Mouse (Mus musculus): ENCODE data around the gene Ptcra. TPM values are rescaled to one million over a fixed set of nuclear protein-coding genes. Genes with fewer than 3 reads are reported as not detected.

Gene Ptcra
- total RNA-seq (2012; rRNA removed) (0.34 and 0.59 TPM in 2 replicates), total RNA-seq (2014; rRNA removed) (0.17 TPM in 1 of 2 replicates, not detected in the other), polyA plus RNA-seq (2012; ENCODE audit: insufficient read length, low read depth) (0.56 and 0.71 TPM in 2 replicates)

- H3K4me3 ChIP-seq (replicated peaks in 1 of 3; ENCODE audit: low read depth in 2 of 3, low read length in 2 of 3, poor library complexity in 1 of 3): no peak within 1 kb of the TSS
- in situ Hi-C loops (cut with MboI; ENCODE audit: low pct_ligation_motif_present, low pct_unique_long_range_greater_than_20kb, low sequenced_read_pairs): no loop called here
- H3K27ac ChIP-seq (ENCODE audit: insufficient read depth, low read depth): no peak within 1 kb of the TSS
- no peak within 1 kb of the TSS for H3K9ac ChIP-seq (ENCODE audit: insufficient read depth, low read depth)
- no peaks in the 10 kb centered on the region for H3K27me3 ChIP-seq (replicated peaks)
- dilution Hi-C loops (cut with MboI; ENCODE audit: extremely low pct_ligation_motif_present, extremely low pct_unique_long_range_greater_than_20kb, low sequenced_read_pairs): no loop called here
- H3K9me3 ChIP-seq (replicated peaks; ENCODE audit: low read length): no peaks in the 10 kb centered on the region
- no peak within 1 kb of the TSS for H3K4me2 ChIP-seq (ENCODE audit: insufficient read depth, low read depth, poor library complexity, severe bottlenecking)
- no peaks in the 10 kb centered on the region for H3K36me3 ChIP-seq (replicated peaks in 1 of 2; ENCODE audit: control insufficient read depth in 1 of 2, insufficient read depth in 1 of 2, low read length in 1 of 2)
- H3K79me2 ChIP-seq (replicated peaks; ENCODE audit: control insufficient read depth, extremely low read depth, insufficient read depth, poor library complexity, severe bottlenecking): no peaks in the 10 kb centered on the region
- peaks cover 10 to 23% of the 10 kb centered on the region in 2 experiments for H3K4me1 ChIP-seq (ENCODE audit: control insufficient read depth in 1 of 2, insufficient read depth in 2 of 2)
- DNase-seq (ENCODE audit: extremely low read depth): no peak
- TF ChIP-seq JUN (IDR thresholded peaks at IDR 0.05; ENCODE audit: insufficient read depth, low read depth, low read length): no peak
- no peak for TF ChIP-seq MYC (IDR thresholded peaks at IDR 0.05; ENCODE audit: low read depth, low read length)
- no peak for TF ChIP-seq RCOR1 (conservative IDR thresholded peaks at IDR 0.05; ENCODE audit: low read depth, low read length)
- no peak for TF ChIP-seq TCF12 (IDR thresholded peaks at IDR 0.05; ENCODE audit: low read depth, low read length)
These were observed at the start of gene Ptcra for GRCm38 (mm10) chr17:46763544-46763943. Gene Ptcra, minus strand, starts transcription at chr17:46763712.

- dilution Hi-C loops (cut with MboI; ENCODE audit: extremely low pct_ligation_motif_present, extremely low pct_unique_long_range_greater_than_20kb, low sequenced_read_pairs) (no loop called here), in situ Hi-C loops (cut with MboI; ENCODE audit: low pct_ligation_motif_present, low pct_unique_long_range_greater_than_20kb, low sequenced_read_pairs) (no loop called here)
- no peak overlapping the region for H3K27ac ChIP-seq (ENCODE audit: insufficient read depth, low read depth)
- no peak for DNase-seq (ENCODE audit: extremely low read depth)
- H3K4me3 ChIP-seq (replicated peaks in 1 of 3; ENCODE audit: low read depth in 2 of 3, low read length in 2 of 3, poor library complexity in 1 of 3): no peak overlapping the region
- no peak overlapping the region for H3K9ac ChIP-seq (ENCODE audit: insufficient read depth, low read depth)
- no peak overlapping the region for H3K4me2 ChIP-seq (ENCODE audit: insufficient read depth, low read depth, poor library complexity, severe bottlenecking)
- TF ChIP-seq POLR2AphosphoS2 (IDR thresholded peaks at IDR 0.05; ENCODE audit: low read depth, low read length) (no peak), RCOR1 (conservative IDR thresholded peaks at IDR 0.05; ENCODE audit: low read depth, low read length) (no peak), MAX (IDR thresholded peaks at IDR 0.05; ENCODE audit: low read length) (no peak), JUND (conservative IDR thresholded peaks at IDR 0.05; ENCODE audit: low read depth, low read length) (no peak), E2F4 (IDR thresholded peaks at IDR 0.05; ENCODE audit: insufficient replicate concordance, low read depth, low read length) (no peak), ZC3H11A (IDR thresholded peaks at IDR 0.05; ENCODE audit: low read depth, low read length) (no peak), MXI1 (IDR thresholded peaks at IDR 0.05; ENCODE audit: low read depth, low read length) (no peak), GABPA (IDR thresholded peaks at IDR 0.05; ENCODE audit: insufficient replicate concordance, low read depth, low read length) (no peak), ZMIZ1 (IDR thresholded peaks at IDR 0.05; ENCODE audit: low read depth, low read length) (no peak), USF2 (conservative IDR thresholded peaks at IDR 0.05; ENCODE audit: low read depth, low read length) (no peak), TCF12 (IDR thresholded peaks at IDR 0.05; ENCODE audit: low read depth, low read length) (no peak), ZKSCAN1 (IDR thresholded peaks at IDR 0.05; ENCODE audit: borderline replicate concordance, low read depth, low read length) (no peak), POLR2A (IDR thresholded peaks at IDR 0.05; ENCODE audit: low read depth, low read length) (no peak), CHD2 (IDR thresholded peaks at IDR 0.05; ENCODE audit: low read length) (no peak), KAT2A (IDR thresholded peaks at IDR 0.05; ENCODE audit: insufficient replicate concordance, low read length) (no peak), MAFK (IDR thresholded peaks at IDR 0.05; ENCODE audit: insufficient replicate concordance, low read length) (no peak), PAX5 (IDR thresholded peaks at IDR 0.05; ENCODE audit: low read length) (no peak), IRF4 (IDR thresholded peaks at IDR 0.05; ENCODE audit: low read depth, low read length) (no peak), MYC (IDR thresholded peaks at IDR 0.05; ENCODE audit: low read depth, low read length) (no peak), ZNF384 (IDR thresholded peaks at IDR 0.05; ENCODE audit: low read depth, low read length) (no peak)
- peaks cover 0 to 2% of the 10 kb centered on the region in 2 experiments; a peak in 1 of 4 replicates for H3K4me1 ChIP-seq (ENCODE audit: control insufficient read depth in 1 of 2, insufficient read depth in 2 of 2)
- H3K9me3 ChIP-seq (replicated peaks; ENCODE audit: low read length): no peaks in the 10 kb centered on the region
- peaks cover 46 to 82% of the 10 kb centered on the region in 2 experiments for H3K36me3 ChIP-seq (replicated peaks in 1 of 2; ENCODE audit: control insufficient read depth in 1 of 2, insufficient read depth in 1 of 2, low read length in 1 of 2)
- H3K79me2 ChIP-seq (replicated peaks; ENCODE audit: control insufficient read depth, extremely low read depth, insufficient read depth, poor library complexity, severe bottlenecking): 0 out of 2 replicates have a peak, but pooled peaks cover 2% of the 10 kb centered on the region
- no peaks in the 10 kb centered on the region for H3K27me3 ChIP-seq (replicated peaks)
These were observed 48.9 kb upstream of the Ptcra start for GRCm38 (mm10) chr17:46812442-46812841.
